Mouse (Mus musculus): Measurements from ENCODE around the gene Eid2b.

DNA sequence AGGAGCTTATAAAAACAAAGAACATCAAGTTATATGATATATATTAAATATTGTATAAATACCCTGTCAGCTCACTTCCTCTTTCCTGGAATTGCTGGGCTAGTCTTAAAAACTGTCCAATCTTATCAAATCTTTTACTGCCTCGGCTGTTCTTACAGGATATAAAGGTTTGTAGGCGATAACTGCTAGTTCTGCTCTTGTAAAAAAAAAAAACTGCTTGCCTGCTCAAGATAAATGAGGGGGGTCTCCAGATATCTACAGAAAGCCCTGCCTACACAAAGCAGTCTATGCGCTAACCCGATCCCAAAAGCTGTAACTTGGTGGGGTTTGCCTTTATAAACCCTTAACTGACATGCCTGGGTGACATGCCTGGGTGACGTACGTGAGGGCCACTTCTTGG lies 22.9 kb upstream of the Eid2b start:
- TF ChIP-seq CTCF (conservative IDR thresholded peaks at IDR 0.05 in 1 of 2, IDR thresholded peaks at IDR 0.05 in 1 of 2; ENCODE audit: low read depth in 2 of 2, low read length in 2 of 2) (no peak), JUN (IDR thresholded peaks at IDR 0.05; ENCODE audit: insufficient read depth, low read depth, low read length) (no peak), POLR2A (IDR thresholded peaks at IDR 0.05; ENCODE audit: low read depth, low read length) (no peak), ZC3H11A (IDR thresholded peaks at IDR 0.05; ENCODE audit: low read depth, low read length) (no peak), E2F4 (IDR thresholded peaks at IDR 0.05; ENCODE audit: insufficient replicate concordance, low read depth, low read length) (no peak), SIN3A (IDR thresholded peaks at IDR 0.05; ENCODE audit: low read length) (no peak), MEF2A (IDR thresholded peaks at IDR 0.05; ENCODE audit: borderline replicate concordance, low read depth, low read length) (no peak), SMC3 (IDR thresholded peaks at IDR 0.05; ENCODE audit: low read depth, low read length) (no peak), ETS1 (conservative IDR thresholded peaks at IDR 0.05; ENCODE audit: low read depth, low read length) (no peak)

All from CH12.LX (cell line).